Mouse (Mus musculus): ENCODE measurements around the gene Irf8.

GRCm38 (mm10) chr8:120755306-120756297 is 19.4 kb downstream of the Irf8 start:
- TF ChIP-seq CTCF (IDR thresholded peaks at IDR 0.05; ENCODE audit: low read depth) (no peak), EP300 (IDR thresholded peaks at IDR 0.05; ENCODE audit: low read depth) (no peak)
